Mouse (Mus musculus): ENCODE measurements around the gene Ephb2. TPM values are rescaled to one million over a fixed set of nuclear protein-coding genes. Genes with fewer than 3 reads are reported as not detected.
A peak's percentile ranks its signal among the peaks of the same experiment; 100 is the strongest.

The Ephb2 gene
- polyA plus RNA-seq, 1 experiment from 2014 or later: 13.1 TPM

GRCm38 (mm10) chr4:136797677-136798569 is 37.9 kb downstream of the Ephb2 start:
- H3K4me1 ChIP-seq (replicated peaks; ENCODE audit: control insufficient read depth, insufficient read depth, low read length): peaks cover 34% of the 10 kb centered on the region
- H3K9ac ChIP-seq (replicated peaks; ENCODE audit: low read depth, low read length): no peak overlapping the region
- H3K36me3 ChIP-seq (ENCODE audit: control insufficient read depth, insufficient read depth): no peaks in the 10 kb centered on the region
- no peak overlapping the region for H3K27ac ChIP-seq (ENCODE audit: low read length)
- no peaks in the 10 kb centered on the region for H3K27me3 ChIP-seq (replicated peaks; ENCODE audit: control insufficient read depth, insufficient read depth, low read length)
- no peak overlapping the region for H3K4me2 ChIP-seq (ENCODE audit: low read length)
- H3K9me3 ChIP-seq (ENCODE audit: control insufficient read depth, low read length): no peaks in the 10 kb centered on the region
- ATAC-seq: no peak
- no peak overlapping the region for H3K4me3 ChIP-seq (replicated peaks; ENCODE audit: low read length)
- WGBS: 69% methylated on average over 23 of the region's 23 CpGs

GRCm38 (mm10) chr4:136793320-136793719 is 42.5 kb downstream of the Ephb2 start:
- Histone ChIP-seq H3K9ac (replicated peaks; ENCODE audit: low read depth, low read length) (no peak overlapping the region), H3K27me3 (replicated peaks; ENCODE audit: control insufficient read depth, insufficient read depth, low read length) (no peaks in the 10 kb centered on the region), H3K4me1 (replicated peaks; ENCODE audit: control insufficient read depth, insufficient read depth, low read length) (peaks cover 25% of the 10 kb centered on the region), H3K27ac (ENCODE audit: low read length) (peak overlapping the region; percentile 46; the same call in 1 of the 2 replicates), H3K36me3 (ENCODE audit: control insufficient read depth, insufficient read depth) (no peaks in the 10 kb centered on the region), H3K4me2 (ENCODE audit: low read length) (no peak overlapping the region), H3K4me3 (replicated peaks; ENCODE audit: low read length) (no peak overlapping the region), H3K9me3 (ENCODE audit: control insufficient read depth, low read length) (no peaks in the 10 kb centered on the region)
- WGBS: 43% methylated on average over 11 of the region's 11 CpGs
- ATAC-seq: peak; percentile 87

- Histone ChIP-seq H3K9me3 (ENCODE audit: control insufficient read depth, low read length) (no peaks in the 10 kb centered on the region), H3K27ac (ENCODE audit: low read length) (no peak overlapping the region), H3K4me3 (replicated peaks; ENCODE audit: low read length) (no peak overlapping the region), H3K9ac (replicated peaks; ENCODE audit: low read depth, low read length) (no peak overlapping the region), H3K36me3 (ENCODE audit: control insufficient read depth, insufficient read depth) (no peaks in the 10 kb centered on the region), H3K4me2 (ENCODE audit: low read length) (no peak overlapping the region), H3K27me3 (replicated peaks; ENCODE audit: control insufficient read depth, insufficient read depth, low read length) (no peaks in the 10 kb centered on the region), H3K4me1 (replicated peaks; ENCODE audit: control insufficient read depth, insufficient read depth, low read length) (peaks cover 34% of the 10 kb centered on the region)
- 74% methylated on average over 6 of the region's 6 CpGs for WGBS
- ATAC-seq: no peak
These were observed 46.0 kb downstream of the Ephb2 start for GRCm38 (mm10) chr4:136789821-136790220.

GRCm38 (mm10) chr4:136787357-136787756 is 48.4 kb downstream of the Ephb2 start:
- no peak overlapping the region for H3K4me2 ChIP-seq (ENCODE audit: low read length)
- WGBS: 52% methylated on average over 4 of the region's 4 CpGs
- no peaks in the 10 kb centered on the region for H3K36me3 ChIP-seq (ENCODE audit: control insufficient read depth, insufficient read depth)
- no peak for ATAC-seq
- peaks cover 31% of the 10 kb centered on the region for H3K4me1 ChIP-seq (replicated peaks; ENCODE audit: control insufficient read depth, insufficient read depth, low read length)
- H3K4me3 ChIP-seq (replicated peaks; ENCODE audit: low read length): no peak overlapping the region
- no peak overlapping the region; the same call in 1 of the 2 replicates for H3K27ac ChIP-seq (ENCODE audit: low read length)
- no peaks in the 10 kb centered on the region for H3K27me3 ChIP-seq (replicated peaks; ENCODE audit: control insufficient read depth, insufficient read depth, low read length)
- no peak overlapping the region for H3K9ac ChIP-seq (replicated peaks; ENCODE audit: low read depth, low read length)
- H3K9me3 ChIP-seq (ENCODE audit: control insufficient read depth, low read length): no peaks in the 10 kb centered on the region

GRCm38 (mm10) chr4:136786453-136787276 is 49.1 kb downstream of the Ephb2 start:
- ATAC-seq: peak; percentile 66

GRCm38 (mm10) chr4:136783552-136784150 is 52.1 kb downstream of the Ephb2 start:
- H3K27ac ChIP-seq (ENCODE audit: low read length): 0 out of 2 replicates have a peak overlapping the region, but pooled peaks have one; percentile 10
- no peaks in the 10 kb centered on the region for H3K36me3 ChIP-seq (ENCODE audit: control insufficient read depth, insufficient read depth)
- no peak overlapping the region for H3K9ac ChIP-seq (replicated peaks; ENCODE audit: low read depth, low read length)
- peak; percentile 36; the same call in 1 of the 2 replicates for ATAC-seq
- H3K4me1 ChIP-seq (replicated peaks; ENCODE audit: control insufficient read depth, insufficient read depth, low read length): peaks cover 42% of the 10 kb centered on the region
- WGBS: 39% methylated on average over 22 of the region's 22 CpGs
- no peaks in the 10 kb centered on the region for H3K9me3 ChIP-seq (ENCODE audit: control insufficient read depth, low read length)
- H3K4me3 ChIP-seq (replicated peaks; ENCODE audit: low read length): no peak overlapping the region
- no peaks in the 10 kb centered on the region for H3K27me3 ChIP-seq (replicated peaks; ENCODE audit: control insufficient read depth, insufficient read depth, low read length)
- H3K4me2 ChIP-seq (ENCODE audit: low read length): no peak overlapping the region

More at GRCm38 (mm10) chr4:136786453-136787276, 49.1 kb downstream of the Ephb2 start:
- Histone ChIP-seq H3K4me3 (replicated peaks; ENCODE audit: low read length) (no peak overlapping the region), H3K9ac (replicated peaks; ENCODE audit: low read depth, low read length) (no peak overlapping the region), H3K36me3 (ENCODE audit: control insufficient read depth, insufficient read depth) (no peaks in the 10 kb centered on the region), H3K27ac (ENCODE audit: low read length) (no peak overlapping the region), H3K9me3 (ENCODE audit: control insufficient read depth, low read length) (no peaks in the 10 kb centered on the region), H3K4me1 (replicated peaks; ENCODE audit: control insufficient read depth, insufficient read depth, low read length) (peaks cover 37% of the 10 kb centered on the region), H3K27me3 (replicated peaks; ENCODE audit: control insufficient read depth, insufficient read depth, low read length) (no peaks in the 10 kb centered on the region), H3K4me2 (ENCODE audit: low read length) (no peak overlapping the region)
- WGBS: 14% methylated on average over 25 of the region's 26 CpGs

- 93% methylated on average over 1 of the region's 1 CpGs for WGBS
- Histone ChIP-seq H3K4me1 (replicated peaks; ENCODE audit: control insufficient read depth, insufficient read depth, low read length) (peaks cover 42% of the 10 kb centered on the region), H3K4me2 (ENCODE audit: low read length) (no peak overlapping the region), H3K27ac (ENCODE audit: low read length) (no peak overlapping the region), H3K9ac (replicated peaks; ENCODE audit: low read depth, low read length) (no peak overlapping the region), H3K4me3 (replicated peaks; ENCODE audit: low read length) (no peak overlapping the region), H3K27me3 (replicated peaks; ENCODE audit: control insufficient read depth, insufficient read depth, low read length) (no peaks in the 10 kb centered on the region), H3K9me3 (ENCODE audit: control insufficient read depth, low read length) (no peaks in the 10 kb centered on the region), H3K36me3 (ENCODE audit: control insufficient read depth, insufficient read depth) (no peaks in the 10 kb centered on the region)
- no peak for ATAC-seq
These were observed 53.2 kb downstream of the Ephb2 start for GRCm38 (mm10) chr4:136782579-136782925.

GRCm38 (mm10) chr4:136781868-136782578 is 53.8 kb downstream of the Ephb2 start:
- no peak for ATAC-seq
- Histone ChIP-seq H3K36me3 (ENCODE audit: control insufficient read depth, insufficient read depth) (no peaks in the 10 kb centered on the region), H3K27me3 (replicated peaks; ENCODE audit: control insufficient read depth, insufficient read depth, low read length) (no peaks in the 10 kb centered on the region), H3K9ac (replicated peaks; ENCODE audit: low read depth, low read length) (no peak overlapping the region), H3K4me2 (ENCODE audit: low read length) (no peak overlapping the region), H3K9me3 (ENCODE audit: control insufficient read depth, low read length) (no peaks in the 10 kb centered on the region), H3K27ac (ENCODE audit: low read length) (no peak overlapping the region), H3K4me1 (replicated peaks; ENCODE audit: control insufficient read depth, insufficient read depth, low read length) (peaks cover 41% of the 10 kb centered on the region), H3K4me3 (replicated peaks; ENCODE audit: low read length) (no peak overlapping the region)
- WGBS: 70% methylated on average over 13 of the region's 13 CpGs
